Mouse (Mus musculus) urinary bladder, postnatal 4 days (tissue): ENCODE data around the gene Dcun1d4.

Experiments used
- DNase-seq, 2 experiments: peaks; one replicate each; pipeline ENCODE4 v3.0.0; 2021 to 2022; ENCODE audit warnings: low spot score in 2 of 2

Gene Dcun1d4

GRCm38 (mm10) chr5:73586597-73586996 is 105.8 kb downstream of the Dcun1d4 start:
- no peak for DNase-seq

GRCm38 (mm10) chr5:73587119-73587518 is 106.3 kb downstream of the Dcun1d4 start:
- no peak for DNase-seq

GRCm38 (mm10) chr5:73598943-73599695 is 118.3 kb downstream of the Dcun1d4 start:
- DNase-seq = no peak

- no peak for DNase-seq
Observed at GRCm38 (mm10) chr5:73599991-73600390, 119.2 kb downstream of the Dcun1d4 start.

GRCm38 (mm10) chr5:73601361-73601763 is 120.6 kb downstream of the Dcun1d4 start:
- DNase-seq = no peak

- no peak for DNase-seq
Observed at GRCm38 (mm10) chr5:73602865-73603264, 122.1 kb downstream of the Dcun1d4 start.

- no peak for DNase-seq
Observed at GRCm38 (mm10) chr5:73604542-73604941, 123.7 kb downstream of the Dcun1d4 start.

GRCm38 (mm10) chr5:73604964-73605363 is 124.2 kb downstream of the Dcun1d4 start:
- DNase-seq = no peak
